Mouse (Mus musculus): ENCODE results near the gene Tmem131. TPM values are rescaled to one million over a fixed set of nuclear protein-coding genes. Genes with fewer than 3 reads are reported as not detected.

The Tmem131 gene
- polyA plus RNA-seq, 1 experiment: 77.7 TPM

DNA sequence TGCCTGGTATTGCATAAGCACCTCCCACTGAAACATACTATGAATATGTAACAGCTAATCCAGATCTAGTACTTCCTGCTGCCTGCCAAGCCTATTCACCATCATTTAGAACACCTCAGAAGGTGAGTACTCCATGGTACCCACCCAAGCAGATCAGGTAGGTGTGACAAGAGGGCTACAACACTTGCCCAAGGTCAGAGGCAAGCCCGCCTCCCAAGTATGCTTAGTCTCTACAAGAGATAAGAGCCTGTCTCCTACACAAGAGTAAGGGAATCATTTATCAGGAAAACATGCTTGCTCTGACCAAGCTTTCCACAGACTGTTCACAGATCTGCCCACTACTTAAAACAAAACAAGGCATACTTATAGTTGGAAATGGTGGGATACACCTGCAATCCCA is 26.0 kb downstream of the Tmem131 start:
- Histone ChIP-seq H3K4me1 (ENCODE audit: control insufficient read depth, insufficient read depth, low read length) (peaks cover 11% of the 10 kb centered on the region), H3K9ac (ENCODE audit: low read depth, poor library complexity, severe bottlenecking) (no peak overlapping the region), H3K4me3 (ENCODE audit: low read depth, low read length) (no peak overlapping the region)

DNA sequence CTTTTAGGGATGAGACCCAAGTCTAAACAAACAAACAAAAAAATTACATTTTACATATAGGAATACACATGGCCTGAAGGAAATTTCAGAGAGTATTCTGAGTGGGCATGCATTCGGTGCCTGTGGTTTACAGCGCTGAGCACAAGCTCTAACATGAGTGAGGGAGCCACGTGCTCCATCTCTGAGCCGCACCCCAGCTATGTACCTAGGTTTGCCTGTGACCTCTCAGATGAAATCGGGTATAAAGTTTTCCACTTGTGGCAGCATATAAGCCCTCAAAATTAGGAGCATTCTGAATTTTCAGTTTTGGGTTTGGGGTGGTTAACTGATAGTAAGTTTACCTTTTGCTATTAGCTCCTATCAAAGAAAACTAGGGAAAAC is 28.3 kb downstream of the Tmem131 start:
- Histone ChIP-seq H3K4me3 (ENCODE audit: low read depth, low read length) (no peak overlapping the region), H3K36me3 (ENCODE audit: control insufficient read depth, insufficient read depth, low read length, poor library complexity, severe bottlenecking) (peaks cover 9% of the 10 kb centered on the region; the same call in 1 of the 2 replicates), H3K9me3 (replicated peaks; ENCODE audit: control insufficient read depth, insufficient read depth, low read length, poor library complexity, severe bottlenecking) (no peaks in the 10 kb centered on the region), H3K27me3 (ENCODE audit: control insufficient read depth, insufficient read depth, low read length, poor library complexity, severe bottlenecking) (no peaks in the 10 kb centered on the region), H3K27ac (ENCODE audit: insufficient read depth, low read length) (no peak overlapping the region), H3K4me1 (ENCODE audit: control insufficient read depth, insufficient read depth, low read length) (peaks cover 11% of the 10 kb centered on the region), H3K9ac (ENCODE audit: low read depth, poor library complexity, severe bottlenecking) (no peak overlapping the region)
- TF ChIP-seq CTCF (IDR thresholded peaks at IDR 0.05; ENCODE audit: low read depth, low read length) (no peak), EP300 (IDR thresholded peaks at IDR 0.05; ENCODE audit: insufficient read depth, low read depth, low read length) (no peak), POLR2A (IDR thresholded peaks at IDR 0.05; ENCODE audit: insufficient read depth, low read length) (no peak)

More for the DNA sequence above, 26.0 kb downstream of the Tmem131 start:
- H3K27me3 ChIP-seq (ENCODE audit: control insufficient read depth, insufficient read depth, low read length, poor library complexity, severe bottlenecking): no peaks in the 10 kb centered on the region
- no peak overlapping the region for H3K27ac ChIP-seq (ENCODE audit: insufficient read depth, low read length)
- TF ChIP-seq CTCF (IDR thresholded peaks at IDR 0.05; ENCODE audit: low read depth, low read length) (no peak), EP300 (IDR thresholded peaks at IDR 0.05; ENCODE audit: insufficient read depth, low read depth, low read length) (no peak)
- peaks cover 9% of the 10 kb centered on the region; the same call in 1 of the 2 replicates for H3K36me3 ChIP-seq (ENCODE audit: control insufficient read depth, insufficient read depth, low read length, poor library complexity, severe bottlenecking)
- H3K9me3 ChIP-seq (replicated peaks; ENCODE audit: control insufficient read depth, insufficient read depth, low read length, poor library complexity, severe bottlenecking): no peaks in the 10 kb centered on the region

DNA sequence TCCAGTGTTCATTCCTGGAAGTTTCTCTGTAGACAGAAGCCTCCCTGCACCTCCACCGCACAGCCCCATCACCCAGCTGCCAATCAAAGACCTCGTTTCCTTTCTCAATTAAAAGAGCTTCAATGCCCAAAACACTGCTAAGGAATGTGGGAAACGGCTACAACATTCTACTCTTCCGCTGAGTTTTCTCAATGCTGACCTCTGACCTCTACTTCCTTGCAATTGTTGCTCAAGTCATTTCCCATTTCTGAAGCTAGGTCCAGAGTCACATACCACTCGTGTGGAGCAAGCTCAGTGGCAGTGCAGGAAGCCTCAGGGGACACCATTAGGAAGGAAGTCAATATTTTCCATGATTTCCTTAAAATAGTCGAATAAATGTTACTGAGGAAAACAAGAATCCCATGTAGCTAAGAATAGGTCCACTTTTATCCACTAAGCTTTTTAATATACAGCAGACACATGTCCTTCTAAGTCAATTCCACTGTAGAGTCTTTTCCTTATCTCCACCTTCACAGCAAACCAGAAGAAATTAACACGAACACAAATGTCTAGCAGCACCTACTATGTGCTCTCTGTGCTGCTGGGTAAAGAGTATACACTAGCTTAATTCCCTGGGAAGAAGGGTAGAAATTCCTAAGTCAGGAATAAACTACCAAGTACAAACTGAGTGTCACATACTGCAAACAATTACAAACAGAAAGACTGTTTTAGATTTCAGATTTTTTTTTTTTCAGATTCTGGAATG is 28.8 kb downstream of the Tmem131 start:
- H3K4me1 ChIP-seq (ENCODE audit: control insufficient read depth, insufficient read depth, low read length): peaks cover 11% of the 10 kb centered on the region
- no peaks in the 10 kb centered on the region for H3K9me3 ChIP-seq (replicated peaks; ENCODE audit: control insufficient read depth, insufficient read depth, low read length, poor library complexity, severe bottlenecking)
- H3K36me3 ChIP-seq (ENCODE audit: control insufficient read depth, insufficient read depth, low read length, poor library complexity, severe bottlenecking): peaks cover 9% of the 10 kb centered on the region; the same call in 1 of the 2 replicates
- H3K9ac ChIP-seq (ENCODE audit: low read depth, poor library complexity, severe bottlenecking): no peak overlapping the region
- no peaks in the 10 kb centered on the region for H3K27me3 ChIP-seq (ENCODE audit: control insufficient read depth, insufficient read depth, low read length, poor library complexity, severe bottlenecking)
- no peak overlapping the region for H3K4me3 ChIP-seq (ENCODE audit: low read depth, low read length)
- TF ChIP-seq POLR2A (IDR thresholded peaks at IDR 0.05; ENCODE audit: insufficient read depth, low read length) (no peak), CTCF (IDR thresholded peaks at IDR 0.05; ENCODE audit: low read depth, low read length) (no peak), EP300 (IDR thresholded peaks at IDR 0.05; ENCODE audit: insufficient read depth, low read depth, low read length) (no peak)
- H3K27ac ChIP-seq (ENCODE audit: insufficient read depth, low read length): no peak overlapping the region

DNA sequence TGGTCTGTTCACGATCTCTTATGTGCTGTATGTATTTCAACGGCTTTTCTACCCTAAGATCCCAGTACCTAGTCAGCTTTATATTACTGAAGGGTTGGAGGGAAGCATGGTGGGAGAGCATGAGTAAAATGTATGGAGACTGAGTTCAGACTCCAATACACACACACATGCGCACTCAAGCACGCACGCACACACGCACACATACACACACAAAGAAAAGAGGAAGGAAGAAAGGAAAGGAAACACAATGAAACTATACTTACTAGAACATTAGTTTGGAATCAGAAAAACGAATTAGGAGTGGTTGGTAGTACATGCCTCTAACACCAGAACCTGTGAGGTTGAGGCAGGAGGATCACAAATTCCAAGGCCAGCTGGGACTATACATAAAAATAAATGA is 29.7 kb downstream of the Tmem131 start:
- no peak overlapping the region for H3K27ac ChIP-seq (ENCODE audit: insufficient read depth, low read length)
- peaks cover 9% of the 10 kb centered on the region; the same call in 1 of the 2 replicates for H3K36me3 ChIP-seq (ENCODE audit: control insufficient read depth, insufficient read depth, low read length, poor library complexity, severe bottlenecking)
- peaks cover 11% of the 10 kb centered on the region for H3K4me1 ChIP-seq (ENCODE audit: control insufficient read depth, insufficient read depth, low read length)
- TF ChIP-seq EP300 (IDR thresholded peaks at IDR 0.05; ENCODE audit: insufficient read depth, low read depth, low read length) (no peak), CTCF (IDR thresholded peaks at IDR 0.05; ENCODE audit: low read depth, low read length) (no peak), POLR2A (IDR thresholded peaks at IDR 0.05; ENCODE audit: insufficient read depth, low read length) (no peak)
- no peak overlapping the region for H3K4me3 ChIP-seq (ENCODE audit: low read depth, low read length)
- H3K27me3 ChIP-seq (ENCODE audit: control insufficient read depth, insufficient read depth, low read length, poor library complexity, severe bottlenecking): no peaks in the 10 kb centered on the region
- H3K9ac ChIP-seq (ENCODE audit: low read depth, poor library complexity, severe bottlenecking): no peak overlapping the region
- H3K9me3 ChIP-seq (replicated peaks; ENCODE audit: control insufficient read depth, insufficient read depth, low read length, poor library complexity, severe bottlenecking): no peaks in the 10 kb centered on the region

DNA sequence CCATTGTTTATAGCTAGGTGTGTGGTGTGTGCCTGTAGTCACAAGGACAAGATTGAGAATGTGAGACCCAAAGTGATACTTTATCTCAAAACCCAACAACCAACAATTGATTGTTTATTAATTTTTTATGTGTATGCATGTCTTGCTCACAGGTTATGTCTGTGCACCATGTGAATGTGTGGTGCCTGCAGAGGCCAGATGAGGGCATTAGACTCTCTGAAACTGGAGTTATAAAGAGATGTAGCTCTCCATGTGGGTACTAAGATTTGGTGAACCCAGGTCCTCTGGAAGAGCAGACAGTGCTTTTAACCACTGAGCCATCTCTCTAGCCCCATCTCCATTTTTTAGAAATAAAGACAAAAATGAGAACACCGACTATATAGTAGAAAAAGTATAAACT is 31.2 kb downstream of the Tmem131 start:
- TF ChIP-seq EP300 (IDR thresholded peaks at IDR 0.05; ENCODE audit: insufficient read depth, low read depth, low read length): no peak
- TF ChIP-seq CTCF (IDR thresholded peaks at IDR 0.05; ENCODE audit: low read depth, low read length): no peak
- no peak for TF ChIP-seq POLR2A (IDR thresholded peaks at IDR 0.05; ENCODE audit: insufficient read depth, low read length)
- Histone ChIP-seq H3K4me1 (ENCODE audit: control insufficient read depth, insufficient read depth, low read length) (peaks cover 9% of the 10 kb centered on the region), H3K36me3 (ENCODE audit: control insufficient read depth, insufficient read depth, low read length, poor library complexity, severe bottlenecking) (peaks cover 9% of the 10 kb centered on the region; the same call in 1 of the 2 replicates), H3K9ac (ENCODE audit: low read depth, poor library complexity, severe bottlenecking) (no peak overlapping the region), H3K27me3 (ENCODE audit: control insufficient read depth, insufficient read depth, low read length, poor library complexity, severe bottlenecking) (no peaks in the 10 kb centered on the region), H3K9me3 (replicated peaks; ENCODE audit: control insufficient read depth, insufficient read depth, low read length, poor library complexity, severe bottlenecking) (no peaks in the 10 kb centered on the region), H3K4me3 (ENCODE audit: low read depth, low read length) (no peak overlapping the region), H3K27ac (ENCODE audit: insufficient read depth, low read length) (no peak overlapping the region)

DNA sequence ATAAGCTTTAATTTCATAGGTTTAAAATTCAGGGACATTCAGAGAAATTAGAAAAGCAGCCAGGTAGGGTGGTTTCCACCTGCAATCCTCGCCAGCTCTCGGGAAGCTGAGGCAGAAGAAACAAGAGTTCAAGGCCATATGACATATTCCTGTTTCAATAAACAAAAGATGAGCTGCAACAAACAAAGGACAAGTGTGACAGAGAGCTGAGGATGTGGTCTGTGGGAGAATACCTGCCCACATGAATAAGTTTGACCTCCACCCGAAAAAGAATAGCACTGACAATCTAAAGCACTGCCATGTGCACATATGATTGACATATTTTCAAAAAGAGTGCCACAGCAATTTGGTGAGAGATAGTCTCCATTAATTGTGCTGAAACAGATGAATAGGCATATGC is 31.9 kb downstream of the Tmem131 start:
- Histone ChIP-seq H3K4me3 (ENCODE audit: low read depth, low read length) (no peak overlapping the region), H3K4me1 (ENCODE audit: control insufficient read depth, insufficient read depth, low read length) (peaks cover 9% of the 10 kb centered on the region), H3K36me3 (ENCODE audit: control insufficient read depth, insufficient read depth, low read length, poor library complexity, severe bottlenecking) (peaks cover 7% of the 10 kb centered on the region; the same call in 1 of the 2 replicates), H3K27me3 (ENCODE audit: control insufficient read depth, insufficient read depth, low read length, poor library complexity, severe bottlenecking) (no peaks in the 10 kb centered on the region), H3K9ac (ENCODE audit: low read depth, poor library complexity, severe bottlenecking) (no peak overlapping the region), H3K27ac (ENCODE audit: insufficient read depth, low read length) (no peak overlapping the region), H3K9me3 (replicated peaks; ENCODE audit: control insufficient read depth, insufficient read depth, low read length, poor library complexity, severe bottlenecking) (no peaks in the 10 kb centered on the region)
- TF ChIP-seq CTCF (IDR thresholded peaks at IDR 0.05; ENCODE audit: low read depth, low read length) (no peak), EP300 (IDR thresholded peaks at IDR 0.05; ENCODE audit: insufficient read depth, low read depth, low read length) (no peak), POLR2A (IDR thresholded peaks at IDR 0.05; ENCODE audit: insufficient read depth, low read length) (no peak)
